Mouse (Mus musculus) hindbrain, embryonic 10.5 days (tissue): ENCODE measurements around the gene Yju2. TPM values are rescaled to one million over a fixed set of nuclear protein-coding genes. Genes with fewer than 3 reads are reported as not detected.

Source experiments
- DNase-seq: peaks from one replicate; pipeline ENCODE4 v3.0.0-alpha.2; 2017; ENCODE audit warnings: low spot score
- H3K27ac ChIP-seq: fragments of 300-500 bp; sonication (generic); 2 replicates; pipeline ENCODE4 v1.5.1; 2016; ENCODE audit warnings: mild to moderate bottlenecking, moderate library complexity
- H3K27me3 ChIP-seq: fragments of 300-500 bp; sonication (generic); 2 replicates; pipeline ENCODE4 v1.6.1; 2016; ENCODE audit warnings: mild to moderate bottlenecking; ENCODE audit not compliant: poor library complexity, insufficient read depth, severe bottlenecking
- H3K36me3 ChIP-seq: fragments of 300-500 bp; sonication (generic); 2 replicates; pipeline ENCODE4 v1.6.1; 2016; ENCODE audit warnings: mild to moderate bottlenecking, moderate library complexity
- H3K4me1 ChIP-seq: fragments of 300-500 bp; sonication (generic); replicated peaks from 2 replicates; pipeline ENCODE4 v1.6.1; 2016; ENCODE audit warnings: mild to moderate bottlenecking
- H3K4me3 ChIP-seq: fragments of 300-500 bp; sonication (generic); 2 replicates; pipeline ENCODE4 v1.5.1; 2016; ENCODE audit warnings: mild to moderate bottlenecking, moderate library complexity
- H3K9me3 ChIP-seq: fragments of 300-500 bp; sonication (generic); 2 replicates; pipeline ENCODE4 v1.6.1; 2016; ENCODE audit warnings: mild to moderate bottlenecking, moderate library complexity
- WGBS: fragments of 180-500 bp; shearing (Covaris S2); methylation state at CpG from one replicate; pipeline ENCODE4 v1.1.7; 2016; 5-methylcytosine and 5-hydroxymethylcytosine counted together
- polyA plus RNA-seq: library from polyadenylated mRNA; unstranded; fragments of >200 nt; fragmentation: Nextera tagmentation; extraction: Ambion mirVana; gene quantifications from 2 replicates; pipeline ENCODE4 v1.2.1, GENCODE M21; 2016

Yju2 gene
- polyA plus RNA-seq, 1 experiment from 2014 or later: 31.3 TPM

- H3K4me1 ChIP-seq: peaks cover 32% of the 10 kb centered on the region
- 85% methylated on average over 9 of the region's 9 CpGs for whole genome bisulfite sequencing
- no peaks in the 10 kb centered on the region for H3K9me3 ChIP-seq
- no peak overlapping the region for H3K4me3 ChIP-seq
- no peak overlapping the region for H3K27ac ChIP-seq
- DNase-seq: no peak
- peaks cover 79% of the 10 kb centered on the region for H3K36me3 ChIP-seq
- peaks cover 4% of the 10 kb centered on the region for H3K27me3 ChIP-seq
Measured at GRCm38 (mm10) chr17:55964996-55965395, 6.1 kb downstream of the Yju2 start.

GRCm38 (mm10) chr17:55967186-55967585 lies 8.3 kb downstream of the Yju2 start:
- Histone ChIP-seq H3K36me3 (peaks cover 61% of the 10 kb centered on the region), H3K9me3 (no peaks in the 10 kb centered on the region), H3K4me3 (no peak overlapping the region), H3K4me1 (peaks cover 48% of the 10 kb centered on the region), H3K27me3 (peaks cover 17% of the 10 kb centered on the region), H3K27ac (0 out of 2 replicates have a peak overlapping the region, but pooled peaks have one; percentile 96)
- DNase-seq: no peak
- 94% methylated on average over 4 of the region's 4 CpGs for WGBS

- H3K27ac ChIP-seq: peak overlapping the region; percentile 96
- H3K27me3 ChIP-seq: peaks cover 17% of the 10 kb centered on the region
- H3K36me3 ChIP-seq: peaks cover 63% of the 10 kb centered on the region
- H3K4me1 ChIP-seq: peaks cover 52% of the 10 kb centered on the region
- no peaks in the 10 kb centered on the region for H3K9me3 ChIP-seq
- peak; percentile 23 for DNase-seq
- no peak overlapping the region for H3K4me3 ChIP-seq
- WGBS: 53% methylated on average over 7 of the region's 7 CpGs
Measured at GRCm38 (mm10) chr17:55968210-55968609, 9.3 kb downstream of the Yju2 start.

GRCm38 (mm10) chr17:55969560-55969959 lies 10.7 kb downstream of the Yju2 start:
- Histone ChIP-seq H3K9me3 (no peaks in the 10 kb centered on the region), H3K27me3 (peaks cover 17% of the 10 kb centered on the region), H3K27ac (peak overlapping the region; percentile 96), H3K36me3 (peaks cover 63% of the 10 kb centered on the region), H3K4me3 (peak overlapping the region; percentile 77), H3K4me1 (peaks cover 52% of the 10 kb centered on the region)
- DNase-seq: peak; percentile 79
- WGBS: 34% methylated on average over 14 of the region's 14 CpGs

- no peaks in the 10 kb centered on the region for H3K9me3 ChIP-seq
- peak within 1 kb of the TSS; percentile 96 for H3K27ac ChIP-seq
- peaks cover 52% of the 10 kb centered on the region for H3K4me1 ChIP-seq
- peak within 1 kb of the TSS; percentile 77 for H3K4me3 ChIP-seq
- DNase-seq: peak; percentile 88
- H3K27me3 ChIP-seq: peaks cover 17% of the 10 kb centered on the region
- H3K36me3 ChIP-seq: peaks cover 63% of the 10 kb centered on the region
- 8% methylated on average over 55 of the region's 55 CpGs for WGBS
Measured at GRCm38 (mm10) chr17:55969966-55970891, 11.3 kb downstream of the Yju2 start, which contains the start of gene Shd. Shd (plus strand) TSS chr17:55970467.

DNA sequence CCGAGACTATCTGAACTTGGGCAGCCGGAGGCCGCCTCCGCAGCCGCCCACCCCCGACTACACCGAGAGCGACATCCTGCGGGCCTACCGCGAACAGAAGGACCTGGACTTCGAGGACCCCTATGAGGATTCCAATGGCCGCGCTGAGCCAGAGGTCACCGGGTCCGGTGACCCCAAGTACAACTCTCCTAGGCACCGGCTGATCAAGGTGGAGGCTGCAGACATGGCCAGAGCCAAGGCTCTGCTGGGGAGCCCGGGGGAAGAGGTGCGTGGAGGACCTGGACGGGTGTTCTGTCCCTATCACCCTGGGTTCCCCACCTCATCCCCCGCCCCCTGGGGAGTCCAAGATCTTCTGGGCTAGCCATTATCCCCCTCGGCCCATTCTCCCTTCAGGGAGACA lies 12.6 kb downstream of the Yju2 start:
- peaks cover 17% of the 10 kb centered on the region for H3K27me3 ChIP-seq
- WGBS: 24% methylated on average over 22 of the region's 22 CpGs
- peaks cover 54% of the 10 kb centered on the region for H3K36me3 ChIP-seq
- peak overlapping the region; percentile 96 for H3K27ac ChIP-seq
- no peaks in the 10 kb centered on the region for H3K9me3 ChIP-seq
- H3K4me1 ChIP-seq: peaks cover 58% of the 10 kb centered on the region
- peak overlapping the region; percentile 77 for H3K4me3 ChIP-seq
- DNase-seq: no peak

DNA sequence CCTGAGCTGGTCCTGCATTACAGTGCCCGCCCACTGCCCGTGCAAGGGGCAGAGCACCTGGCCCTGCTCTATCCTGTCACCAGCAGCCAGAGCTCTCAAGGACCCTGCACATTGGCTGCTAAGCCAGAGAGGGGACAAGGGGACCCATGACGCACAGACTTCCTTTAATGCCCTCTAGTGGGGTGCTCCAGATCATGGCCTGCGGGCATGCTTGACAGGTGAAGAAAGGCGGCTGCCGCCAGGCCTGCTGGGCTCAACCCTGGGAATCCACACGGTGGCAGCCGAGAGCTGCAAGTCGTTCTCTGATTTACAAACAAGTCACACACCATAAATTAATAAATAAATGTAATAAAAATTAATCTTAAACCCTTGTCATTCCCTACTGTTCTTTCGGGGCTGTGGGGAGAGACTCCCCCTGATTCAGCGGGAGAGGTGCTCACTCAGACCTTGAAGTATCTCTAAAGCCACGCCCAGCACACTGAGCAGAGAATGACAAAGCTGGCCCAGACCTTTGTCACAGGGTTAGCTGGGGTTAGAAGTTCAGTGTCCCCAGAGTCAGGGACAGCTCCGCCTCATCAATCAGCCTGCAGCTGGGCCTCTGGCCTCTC lies 17.5 kb downstream of the Yju2 start:
- H3K27ac ChIP-seq: peak overlapping the region; percentile 66

GRCm38 (mm10) chr17:55977301-55977700 lies 18.4 kb downstream of the Yju2 start:
- WGBS: 64% methylated on average over 3 of the region's 3 CpGs
- Histone ChIP-seq H3K4me3 (no peak overlapping the region), H3K27ac (peak overlapping the region; percentile 35; the same call in 1 of the 2 replicates), H3K4me1 (peaks cover 23% of the 10 kb centered on the region), H3K27me3 (peaks cover 5% of the 10 kb centered on the region; the same call in 1 of the 2 replicates), H3K36me3 (peaks cover 33% of the 10 kb centered on the region), H3K9me3 (no peaks in the 10 kb centered on the region)
- DNase-seq: no peak

More for the DNA sequence above, 17.5 kb downstream of the Yju2 start:
- DNase-seq: peak; percentile 78
- H3K9me3 ChIP-seq: no peaks in the 10 kb centered on the region
- 16% methylated on average over 13 of the region's 13 CpGs for WGBS
- peaks cover 28% of the 10 kb centered on the region for H3K4me1 ChIP-seq
- peaks cover 33% of the 10 kb centered on the region for H3K36me3 ChIP-seq
- peaks cover 10% of the 10 kb centered on the region; the same call in 1 of the 2 replicates for H3K27me3 ChIP-seq
- no peak overlapping the region for H3K4me3 ChIP-seq

DNA sequence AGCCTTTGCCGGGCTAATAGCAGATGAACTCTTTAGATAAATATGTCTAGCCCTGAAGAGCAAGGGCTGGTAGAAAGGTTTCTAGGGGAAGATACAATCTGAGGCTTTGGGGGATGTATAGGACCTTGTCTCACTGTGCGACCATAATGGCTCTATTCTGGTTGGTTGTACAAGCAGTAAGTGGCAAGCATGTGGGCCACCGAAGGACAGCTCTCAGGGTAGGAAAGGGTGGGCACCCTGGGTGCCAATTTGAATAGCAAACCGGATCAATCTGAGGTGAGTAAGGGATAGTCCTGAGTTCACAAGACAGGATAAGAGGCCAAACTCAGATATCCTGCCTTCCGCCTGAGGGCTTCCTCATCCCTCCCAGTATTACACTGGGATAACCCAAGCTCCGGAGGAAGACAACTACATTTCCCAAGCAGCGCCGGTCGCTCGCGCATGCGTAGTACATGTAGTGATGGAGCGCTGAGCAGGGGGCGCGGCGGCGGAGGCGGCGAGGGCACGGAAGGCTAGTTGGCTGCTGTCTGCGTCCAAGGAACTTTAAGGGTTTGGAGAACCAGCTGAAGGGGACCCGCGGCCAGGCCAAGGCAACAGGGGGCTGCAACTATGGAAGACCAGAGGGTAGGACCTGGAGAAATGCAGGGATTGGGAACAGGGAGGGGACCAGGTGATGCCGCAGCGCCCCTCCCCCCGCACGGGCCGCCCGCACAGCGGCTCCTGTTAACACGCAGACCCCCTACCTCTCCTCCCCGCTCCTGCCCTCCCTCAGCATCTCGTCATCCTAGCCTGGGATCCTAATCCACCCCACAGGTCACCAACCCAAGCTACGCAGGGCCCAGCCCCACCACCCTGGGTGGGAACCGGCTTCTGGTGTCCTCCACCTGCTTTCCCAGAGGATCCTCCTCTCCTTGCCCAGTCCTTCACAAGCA lies 27.4 kb downstream of the Yju2 start, which contains the start of gene Fsd1:
Fsd1 (plus strand) TSS at position 480 of the 932 bp plus-strand sequence.
- DNase-seq: peak; percentile 84
- Histone ChIP-seq H3K9me3 (no peaks in the 10 kb centered on the region), H3K4me1 (peaks cover 16% of the 10 kb centered on the region), H3K27ac (peak within 1 kb of the TSS; percentile 89), H3K4me3 (peak within 1 kb of the TSS; percentile 77), H3K27me3 (no peaks in the 10 kb centered on the region), H3K36me3 (peaks cover 25% of the 10 kb centered on the region)
- 9% methylated on average over 35 of the region's 35 CpGs for WGBS

- peaks cover 61% of the 10 kb centered on the region for H3K36me3 ChIP-seq
- WGBS: 85% methylated on average over 8 of the region's 8 CpGs
- H3K4me3 ChIP-seq: no peak overlapping the region
- H3K27me3 ChIP-seq: no peaks in the 10 kb centered on the region
- H3K4me1 ChIP-seq: peaks cover 16% of the 10 kb centered on the region
- no peaks in the 10 kb centered on the region for H3K9me3 ChIP-seq
- no peak for DNase-seq
- H3K27ac ChIP-seq: no peak overlapping the region
Measured at GRCm38 (mm10) chr17:55990278-55990898, 31.5 kb downstream of the Yju2 start.

GRCm38 (mm10) chr17:55996007-55996406 lies 37.1 kb downstream of the Yju2 start:
- Histone ChIP-seq H3K27me3 (peaks cover 17% of the 10 kb centered on the region), H3K4me1 (peaks cover 11% of the 10 kb centered on the region), H3K36me3 (peaks cover 64% of the 10 kb centered on the region), H3K27ac (no peak overlapping the region), H3K4me3 (no peak overlapping the region), H3K9me3 (no peaks in the 10 kb centered on the region)
- 91% methylated on average over 15 of the region's 15 CpGs for WGBS
- DNase-seq: no peak
